Mouse (Mus musculus) spleen, adult 2 months (tissue): ENCODE data around the gene Arfgap3. TPM values are rescaled to one million over a fixed set of nuclear protein-coding genes. Genes with fewer than 3 reads are reported as not detected.

ENCODE experiments used
- DNase-seq, 2 experiments: peaks; one replicate each; pipeline versions ENCODE4 v3.0.0 to v3.0.0-alpha.2; 2012 to 2021; ENCODE audit warnings: low spot score in 2 of 2, low read depth in 1 of 2
- H3K27ac ChIP-seq: fragments of 200-500 bp; 2 replicates; pipeline ENCODE4 v1.5.1; 2012; ENCODE audit warnings: low read length, inconsistent platforms; ENCODE audit not compliant: insufficient read depth
- H3K27me3 ChIP-seq: fragments of 200-500 bp; 2 replicates; pipeline ENCODE4 v1.6.1; 2012; ENCODE audit warnings: mild to moderate bottlenecking, moderate library complexity, low read length, inconsistent platforms; ENCODE audit not compliant: control insufficient read depth, insufficient read depth
- H3K36me3 ChIP-seq: fragments of 200-500 bp; 2 replicates; pipeline ENCODE4 v1.6.1; 2012; ENCODE audit warnings: mild to moderate bottlenecking, low read length, inconsistent platforms; ENCODE audit not compliant: control insufficient read depth, insufficient read depth
- H3K4me1 ChIP-seq: fragments of 200-500 bp; 2 replicates; pipeline ENCODE4 v1.6.1; 2011; ENCODE audit warnings: inconsistent platforms; ENCODE audit not compliant: control insufficient read depth, insufficient read depth, insufficient read length
- H3K4me3 ChIP-seq: fragments of 200-500 bp; 2 replicates; pipeline ENCODE4 v1.5.1; 2011; ENCODE audit warnings: mild to moderate bottlenecking, inconsistent platforms; ENCODE audit not compliant: insufficient read depth, insufficient read length; ENCODE audit errors: extremely low read depth
- CTCF ChIP-seq: fragments of 200-500 bp; IDR thresholded peaks from 2 replicates; pipeline ENCODE4 v1.5.1; 2011; ENCODE audit warnings: mild to moderate bottlenecking, inconsistent platforms; ENCODE audit not compliant: insufficient read depth, insufficient read length, insufficient replicate concordance; ENCODE audit errors: extremely low read depth
- POLR2A ChIP-seq: fragments of 200-500 bp; IDR thresholded peaks from 2 replicates; pipeline ENCODE4 v1.6.1; 2011; ENCODE audit warnings: low read depth, low read length, inconsistent platforms
- WGBS: fragments of 180-500 bp; shearing (Covaris S2); methylation state at CpG from one replicate; pipeline ENCODE4 v1.1.7; 2018; 5-methylcytosine and 5-hydroxymethylcytosine counted together
- polyA plus RNA-seq: library from polyadenylated mRNA; depleted of rRNA; stranded (reverse); fragments of >200 nt; gene quantifications from 2 replicates; pipeline ENCODE4 v1.2.3, GENCODE M21; 2012

Arfgap3 gene
- polyA plus RNA-seq, 1 experiment: 14.6 TPM

- Histone ChIP-seq H3K4me1 (no peaks in the 10 kb centered on the region), H3K27me3 (no peaks in the 10 kb centered on the region), H3K27ac (no peak overlapping the region), H3K36me3 (no peaks in the 10 kb centered on the region), H3K4me3 (no peak overlapping the region)
- 20% methylated on average over 1 of the region's 1 CpGs for WGBS
- no peak for DNase-seq
- no peak for TF ChIP-seq POLR2A
- no peak for TF ChIP-seq CTCF
Measured at GRCm38 (mm10) chr15:83265269-83265668, 84.8 kb downstream of the Arfgap3 start.

DNA sequence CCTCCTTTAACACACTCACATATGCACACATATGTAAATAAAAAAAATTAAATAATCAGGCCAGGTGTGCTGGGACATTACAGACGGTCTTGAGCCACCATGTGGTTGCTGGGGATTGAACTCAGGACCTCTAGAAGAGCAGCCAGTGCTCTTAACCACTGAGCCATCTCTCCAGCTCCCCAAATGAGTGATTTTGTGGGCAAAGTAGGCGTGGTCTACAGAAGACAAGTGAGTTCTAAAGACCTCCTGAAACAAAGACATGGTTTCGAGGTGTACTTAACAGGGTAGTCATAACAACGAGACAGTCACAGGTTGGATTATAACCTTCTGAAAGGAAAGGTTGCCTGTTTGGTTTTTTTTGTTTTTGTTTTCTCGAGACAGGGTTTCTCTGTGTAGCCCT, 86.6 kb downstream of the Arfgap3 start:
- 77% methylated on average over 5 of the region's 5 CpGs for WGBS
- TF ChIP-seq POLR2A (no peak), CTCF (no peak)
- Histone ChIP-seq H3K4me1 (no peaks in the 10 kb centered on the region), H3K4me3 (no peak overlapping the region), H3K27me3 (no peaks in the 10 kb centered on the region), H3K27ac (no peak overlapping the region), H3K36me3 (no peaks in the 10 kb centered on the region)
- no peak for DNase-seq

GRCm38 (mm10) chr15:83257906-83258305, 92.1 kb downstream of the Arfgap3 start:
- no peaks in the 10 kb centered on the region for H3K4me1 ChIP-seq
- WGBS: 52% methylated on average over 13 of the region's 13 CpGs
- no peaks in the 10 kb centered on the region for H3K36me3 ChIP-seq
- no peak overlapping the region for H3K4me3 ChIP-seq
- no peaks in the 10 kb centered on the region for H3K27me3 ChIP-seq
- TF ChIP-seq POLR2A: no peak
- DNase-seq: no peak
- no peak overlapping the region for H3K27ac ChIP-seq

DNA sequence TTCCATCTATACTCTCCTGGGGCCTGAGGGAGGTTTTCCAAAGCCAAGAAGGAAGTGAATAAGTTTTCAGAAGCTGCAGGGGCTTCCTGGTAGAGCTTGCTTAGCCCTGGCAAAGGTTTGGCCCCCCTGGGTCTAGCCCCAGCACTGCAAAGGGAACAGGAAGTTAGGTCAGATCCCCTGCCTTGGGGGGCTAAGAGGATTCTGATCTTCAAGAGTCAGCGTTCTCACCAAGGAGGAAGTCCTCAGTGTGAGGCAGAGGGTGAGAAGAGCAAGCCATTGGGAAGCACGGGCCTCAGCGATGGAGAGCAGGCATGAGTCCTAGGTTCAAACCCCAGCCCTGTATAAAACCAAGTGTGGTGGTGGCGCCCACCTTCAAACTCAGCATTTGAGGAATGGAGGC, 93.6 kb downstream of the Arfgap3 start:
- Histone ChIP-seq H3K36me3 (no peaks in the 10 kb centered on the region), H3K4me3 (no peak overlapping the region), H3K27ac (no peak overlapping the region), H3K27me3 (peaks cover 2% of the 10 kb centered on the region), H3K4me1 (no peaks in the 10 kb centered on the region)
- no peak for TF ChIP-seq CTCF
- no peak for TF ChIP-seq POLR2A
- 46% methylated on average over 4 of the region's 4 CpGs for WGBS
- no peak for DNase-seq

- TF ChIP-seq POLR2A (no peak), CTCF (no peak)
- no peak for DNase-seq
- no peak overlapping the region for H3K27ac ChIP-seq
Measured at GRCm38 (mm10) chr15:83255944-83256343, 94.1 kb downstream of the Arfgap3 start.

DNA sequence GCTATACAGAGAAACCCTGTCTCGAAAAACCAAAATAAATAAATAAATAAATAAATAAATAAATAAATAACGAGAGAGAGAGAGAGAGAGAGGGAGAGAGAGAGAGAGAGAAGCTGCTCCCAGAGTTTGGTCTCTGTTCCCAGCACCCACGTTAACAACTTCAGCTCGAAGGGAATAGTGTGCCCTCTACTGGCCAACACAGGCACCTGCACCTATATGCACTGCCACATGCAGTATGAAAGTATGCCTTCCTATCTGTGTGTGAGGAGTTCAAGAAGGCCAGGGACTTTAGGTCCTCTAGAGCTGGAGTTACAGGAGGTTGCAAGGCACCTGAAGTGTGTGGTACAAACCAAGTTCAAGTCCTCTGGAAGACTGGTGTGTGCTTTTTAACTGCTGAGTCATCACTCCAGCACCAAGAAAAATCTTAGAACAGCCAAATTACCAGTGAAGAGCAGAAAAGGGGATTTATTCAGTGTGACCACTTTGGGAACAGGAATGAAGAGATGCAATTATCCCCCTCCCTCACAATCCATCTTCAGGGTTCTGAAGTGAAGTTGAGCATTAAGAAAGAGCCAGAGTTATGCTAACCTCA, 94.8 kb downstream of the Arfgap3 start:
- Histone ChIP-seq H3K27me3 (peaks cover 6% of the 10 kb centered on the region), H3K36me3 (no peaks in the 10 kb centered on the region), H3K4me3 (no peak overlapping the region), H3K4me1 (no peaks in the 10 kb centered on the region), H3K27ac (no peak overlapping the region)
- no peak for DNase-seq
- WGBS: 93% methylated on average over 4 of the region's 4 CpGs
- TF ChIP-seq CTCF (no peak), POLR2A (no peak)

More at GRCm38 (mm10) chr15:83255944-83256343, 94.1 kb downstream of the Arfgap3 start:
- Histone ChIP-seq H3K36me3 (no peaks in the 10 kb centered on the region), H3K27me3 (peaks cover 6% of the 10 kb centered on the region), H3K4me1 (no peaks in the 10 kb centered on the region), H3K4me3 (no peak overlapping the region)
- 91% methylated on average over 7 of the region's 7 CpGs for WGBS

DNA sequence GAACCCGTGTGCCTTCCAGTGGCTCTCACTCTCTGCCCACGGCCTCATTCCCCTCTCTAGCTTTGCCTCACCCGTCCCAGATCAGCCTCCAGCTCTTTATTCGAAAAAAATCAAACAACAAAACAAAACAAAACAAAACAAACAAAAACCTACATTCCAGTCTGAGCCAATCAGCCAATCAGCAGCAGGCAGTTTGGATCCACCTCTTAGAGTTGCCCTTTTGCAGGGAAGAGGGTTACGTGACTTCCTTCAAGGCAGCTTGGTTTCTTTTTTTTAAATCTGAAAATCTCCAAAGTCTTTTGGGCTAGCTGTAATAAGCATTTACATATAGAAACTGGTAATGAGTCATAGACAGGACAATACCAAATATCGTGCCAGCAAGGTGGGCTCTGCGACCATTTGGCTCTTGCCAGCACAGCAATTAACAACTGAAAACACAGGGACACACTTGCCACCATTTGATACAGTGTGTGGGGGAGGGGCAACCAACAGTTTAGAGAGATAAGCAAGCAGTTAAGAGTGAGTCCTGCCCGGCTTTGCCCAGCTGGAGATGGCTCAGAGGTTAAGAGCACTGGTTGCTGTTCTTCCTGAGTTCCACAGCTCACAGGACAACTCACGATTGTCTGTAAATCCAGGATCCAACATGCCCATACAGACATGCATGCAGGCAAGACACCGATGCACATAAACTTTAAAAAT, 95.5 kb downstream of the Arfgap3 start:
- no peaks in the 10 kb centered on the region for H3K36me3 ChIP-seq
- DNase-seq: no peak
- H3K27ac ChIP-seq: no peak overlapping the region
- TF ChIP-seq CTCF: no peak
- TF ChIP-seq POLR2A: no peak
- no peaks in the 10 kb centered on the region; the same call in 1 of the 2 replicates for H3K4me1 ChIP-seq
- WGBS: 74% methylated on average over 10 of the region's 10 CpGs
- no peak overlapping the region for H3K4me3 ChIP-seq
- peaks cover 6% of the 10 kb centered on the region for H3K27me3 ChIP-seq
